Mouse (Mus musculus): ENCODE measurements at regions not wholly inside any gene's neighbourhood (a gene's known extent, or its start where the extent isn't known, plus 50 kb on each side); places are given as distances from the start of the nearest gene placed in this dataset.
"Not testable (repeated sequence)": the region's sequence is repeated elsewhere in the genome, so short reads cannot be mapped to it uniquely, and the experiment has no call there.

DNA sequence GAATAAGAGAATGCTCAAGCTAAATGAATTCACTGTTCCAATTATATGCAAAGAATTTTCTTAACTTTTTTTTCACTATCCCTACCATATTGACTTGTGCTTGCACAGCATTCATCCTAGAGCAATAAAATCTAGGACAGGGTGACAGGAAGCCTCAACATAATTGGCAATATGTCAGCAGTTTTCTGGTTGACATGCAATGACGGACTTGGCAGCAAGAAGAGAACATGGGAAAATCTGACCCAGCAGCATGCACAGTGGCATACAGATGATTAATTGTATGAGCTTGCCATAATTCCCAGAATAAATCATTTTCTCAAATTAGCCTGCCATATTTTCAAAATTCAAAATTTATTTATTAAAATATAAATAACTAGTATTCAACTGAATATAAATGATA, 152.7 kb downstream of the Amy2a5 start:
- DNase-seq (ENCODE audit: low read depth, low spot score), result peak; percentile 1

DNA sequence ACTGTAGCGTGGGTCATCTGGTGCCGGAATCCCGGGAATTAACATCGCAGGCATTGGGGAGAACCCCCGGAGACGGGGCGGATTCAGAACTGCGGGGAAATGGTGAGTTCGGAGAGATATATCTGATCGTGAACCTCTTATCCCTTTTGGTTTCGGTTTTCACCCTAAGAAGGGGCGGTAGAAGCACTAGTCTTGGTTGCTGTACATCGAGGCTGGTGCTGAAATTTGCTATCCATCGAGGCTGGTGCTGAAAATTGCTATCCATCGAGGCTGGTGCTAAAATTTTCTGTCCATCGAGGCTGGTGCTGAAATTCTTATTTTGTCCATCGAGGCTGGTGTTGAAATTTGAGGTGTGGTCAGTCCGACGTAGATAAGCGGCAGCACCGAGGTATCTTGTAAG, 167.8 kb downstream of the Amy2a5 start:
- DNase-seq (ENCODE audit: low read depth, low spot score), result not testable (repeated sequence)

DNA sequence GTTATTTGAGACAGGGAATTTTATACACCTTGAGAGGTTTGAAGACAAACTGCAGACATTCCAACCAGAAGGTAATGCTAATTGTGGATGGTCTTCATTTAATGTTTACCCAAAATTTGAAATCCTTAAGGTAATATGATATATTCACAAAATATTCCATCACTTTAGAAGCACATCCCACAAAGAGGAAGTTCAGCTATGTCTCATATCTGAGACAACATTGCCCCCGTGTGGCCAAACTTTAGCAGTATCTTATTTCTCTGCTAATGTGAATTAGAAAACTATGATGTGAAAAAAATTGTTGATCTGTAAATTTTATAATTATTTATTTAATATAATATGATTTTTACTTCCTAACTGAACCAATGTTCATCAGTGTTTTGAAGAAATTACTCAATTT, 177.9 kb downstream of the Amy2a5 start:
- peak; percentile 69 for DNase-seq (ENCODE audit: low read depth, low spot score)

Data from brain, adult 2 months (tissue).